Comparison of ENCODE assay signal across 25 mouse cellular contexts in genomic region chrX:11487876-11488275, GRCm38 (mm10).
DNase-seq lines count a peak whose midpoint lies in the region; ATAC-seq and TF ChIP-seq lines count a peak whose summit lies in the region.
"Had no signal": no experiment of that assay in that cellular context is flagged by ENCODE, and none has a peak within 500 bp of the region (broad histone marks: within the 10 kb centered on the region; RNA-seq: fewer than 3 reads in every experiment).

No protein-coding gene starts in this region.

- no peak for TF ChIP-seq POLR2A in lung, adult 2 months (IDR thresholded peaks at IDR 0.05; ENCODE audit: borderline replicate concordance, extremely low read depth, low read depth, low read length)
- no peak for TF ChIP-seq POLR2A in limb, embryonic 14.5 days (IDR thresholded peaks at IDR 0.05; ENCODE audit: borderline replicate concordance, extremely low read depth, insufficient read depth, insufficient read length)

- no peak overlapping the region for H3K9ac ChIP-seq in forebrain, embryonic 15.5 days (replicated peaks)
- no peak overlapping the region for H3K9ac ChIP-seq in forebrain, embryonic 11.5 days (ENCODE audit: low read length)
- H3K9ac ChIP-seq in lung, embryonic 14.5 days = no peak overlapping the region
- H3K9ac ChIP-seq in midbrain, embryonic 11.5 days (ENCODE audit: low read length) = no peak overlapping the region
- H3K9ac ChIP-seq in midbrain, embryonic 14.5 days (replicated peaks; ENCODE audit: low read length) = no peak overlapping the region
- H3K9ac ChIP-seq in limb, embryonic 14.5 days (ENCODE audit: low read depth, low read length, severe bottlenecking) = no peak overlapping the region
- H3K9ac ChIP-seq: heart, embryonic 15.5 days; hindbrain, embryonic 13.5 days had no signal

- H3K36me3 ChIP-seq in forebrain, embryonic 15.5 days = no peaks in the 10 kb centered on the region
- H3K36me3 ChIP-seq in forebrain, embryonic 11.5 days (ENCODE audit: control insufficient read depth, insufficient read depth, low read length) = no peaks in the 10 kb centered on the region
- H3K36me3 ChIP-seq in lung, embryonic 14.5 days (ENCODE audit: insufficient read depth) = no peaks in the 10 kb centered on the region
- no peaks in the 10 kb centered on the region for H3K36me3 ChIP-seq in midbrain, embryonic 11.5 days (ENCODE audit: control insufficient read depth, insufficient read depth, low read length)
- H3K36me3 ChIP-seq in midbrain, embryonic 14.5 days (ENCODE audit: control insufficient read depth, insufficient read depth, low read length) = no peaks in the 10 kb centered on the region
- H3K36me3 ChIP-seq in limb, embryonic 14.5 days (ENCODE audit: control insufficient read depth, insufficient read depth, low read length) = no peaks in the 10 kb centered on the region
- H3K36me3 ChIP-seq: forebrain, embryonic 10.5 days; heart, embryonic 10.5 days; heart, embryonic 15.5 days; hindbrain, embryonic 10.5 days; hindbrain, embryonic 13.5 days had no signal

- no peak for ATAC-seq in forebrain, embryonic 15.5 days (replicated peaks)
- ATAC-seq in forebrain, embryonic 11.5 days (replicated peaks; ENCODE audit: low FRiP score) = no peak
- peak; percentile 74; the same call in 1 of the 2 replicates for ATAC-seq in lung, embryonic 14.5 days (ENCODE audit: insufficient read depth)
- no peak for ATAC-seq in midbrain, embryonic 11.5 days (ENCODE audit: low FRiP score)
- ATAC-seq in midbrain, embryonic 14.5 days (ENCODE audit: low FRiP score, low TSS enrichment) = no peak
- ATAC-seq in limb, embryonic 14.5 days (ENCODE audit: low FRiP score, low read depth) = no peak
- ATAC-seq: activated CD4-positive, CD25-positive, alpha-beta regulatory T cell, adult 4 months; hindbrain, embryonic 16.5 days had no signal

- 56% methylated on average over 5 of the region's 5 CpGs for WGBS in forebrain, embryonic 15.5 days
- 84% methylated on average over 5 of the region's 5 CpGs for WGBS in forebrain, embryonic 11.5 days
- WGBS in lung, embryonic 14.5 days = 34% methylated on average over 5 of the region's 5 CpGs
- 71% methylated on average over 5 of the region's 5 CpGs for WGBS in lung, adult 2 months
- WGBS in midbrain, embryonic 11.5 days = 75% methylated on average over 5 of the region's 5 CpGs
- WGBS in midbrain, embryonic 14.5 days = 60% methylated on average over 5 of the region's 5 CpGs
- 50% methylated on average over 5 of the region's 5 CpGs for WGBS in limb, embryonic 14.5 days

- peaks cover 40% of the 10 kb centered on the region for H3K4me1 ChIP-seq in forebrain, embryonic 15.5 days
- H3K4me1 ChIP-seq in forebrain, embryonic 11.5 days (replicated peaks; ENCODE audit: control insufficient read depth, insufficient read depth, low read length) = peaks cover 2% of the 10 kb centered on the region; the same call in 1 of the 2 replicates
- H3K4me1 ChIP-seq in lung, embryonic 14.5 days (ENCODE audit: insufficient read depth) = 0 out of 2 replicates have a peak, but pooled peaks cover 3% of the 10 kb centered on the region
- H3K4me1 ChIP-seq in lung, adult 2 months (ENCODE audit: control insufficient read depth, insufficient read depth, low read length) = no peaks in the 10 kb centered on the region
- H3K4me1 ChIP-seq in midbrain, embryonic 11.5 days (ENCODE audit: control insufficient read depth, insufficient read depth, low read length) = peaks cover 33% of the 10 kb centered on the region
- peaks cover 20% of the 10 kb centered on the region for H3K4me1 ChIP-seq in midbrain, embryonic 14.5 days (ENCODE audit: control insufficient read depth, insufficient read depth, low read length)
- H3K4me1 ChIP-seq in limb, embryonic 14.5 days (ENCODE audit: control insufficient read depth, insufficient read depth, low read length) = peaks cover 30% of the 10 kb centered on the region
- H3K4me1 ChIP-seq: heart, embryonic 10.5 days had no signal

- no peaks in the 10 kb centered on the region for H3K9me3 ChIP-seq in forebrain, embryonic 15.5 days
- no peaks in the 10 kb centered on the region for H3K9me3 ChIP-seq in forebrain, embryonic 11.5 days (ENCODE audit: control insufficient read depth, low read length)
- no peaks in the 10 kb centered on the region for H3K9me3 ChIP-seq in lung, embryonic 14.5 days (ENCODE audit: low read depth, low read length)
- no peaks in the 10 kb centered on the region for H3K9me3 ChIP-seq in midbrain, embryonic 11.5 days (ENCODE audit: control insufficient read depth, low read length)
- no peaks in the 10 kb centered on the region for H3K9me3 ChIP-seq in midbrain, embryonic 14.5 days (ENCODE audit: control insufficient read depth, low read length)
- no peaks in the 10 kb centered on the region for H3K9me3 ChIP-seq in limb, embryonic 14.5 days (ENCODE audit: control insufficient read depth, low read length)
- H3K9me3 ChIP-seq: forebrain, embryonic 10.5 days; heart, embryonic 10.5 days; heart, embryonic 15.5 days; hindbrain, embryonic 10.5 days; hindbrain, embryonic 13.5 days had no signal

- no peak overlapping the region for H3K4me3 ChIP-seq in forebrain, embryonic 15.5 days
- H3K4me3 ChIP-seq in forebrain, embryonic 11.5 days (ENCODE audit: low read depth, low read length) = no peak overlapping the region
- H3K4me3 ChIP-seq in lung, embryonic 14.5 days (ENCODE audit: low read depth, low read length) = no peak overlapping the region
- no peak overlapping the region for H3K4me3 ChIP-seq in lung, adult 2 months (replicated peaks; ENCODE audit: extremely low read depth, low read depth, low read length)
- no peak overlapping the region for H3K4me3 ChIP-seq in midbrain, embryonic 11.5 days (ENCODE audit: low read depth, low read length)
- no peak overlapping the region for H3K4me3 ChIP-seq in midbrain, embryonic 14.5 days (replicated peaks; ENCODE audit: low read depth, low read length)
- H3K4me3 ChIP-seq in limb, embryonic 14.5 days (replicated peaks; ENCODE audit: low read length) = no peak overlapping the region
- H3K4me3 ChIP-seq: forebrain, embryonic 10.5 days; heart, adult 2 months; heart, embryonic 10.5 days; heart, embryonic 15.5 days; hindbrain, embryonic 10.5 days; hindbrain, embryonic 13.5 days had no signal

- no peak for TF ChIP-seq CTCF in lung, embryonic 14.5 days (IDR thresholded peaks at IDR 0.05; ENCODE audit: low read depth)
- no peak for TF ChIP-seq CTCF in lung, adult 2 months (IDR thresholded peaks at IDR 0.05; ENCODE audit: insufficient read depth, low read length)

- H3K27me3 ChIP-seq in forebrain, embryonic 15.5 days = no peaks in the 10 kb centered on the region
- no peaks in the 10 kb centered on the region; the same call in 1 of the 2 replicates for H3K27me3 ChIP-seq in forebrain, embryonic 11.5 days (ENCODE audit: control insufficient read depth, insufficient read depth, low read length)
- no peaks in the 10 kb centered on the region for H3K27me3 ChIP-seq in lung, embryonic 14.5 days (ENCODE audit: insufficient read depth, low read length)
- H3K27me3 ChIP-seq in midbrain, embryonic 11.5 days (ENCODE audit: control insufficient read depth, insufficient read depth, low read length) = 0 out of 2 replicates have a peak, but pooled peaks cover 3% of the 10 kb centered on the region
- H3K27me3 ChIP-seq in midbrain, embryonic 14.5 days (ENCODE audit: control insufficient read depth, insufficient read depth, low read length) = no peaks in the 10 kb centered on the region
- H3K27me3 ChIP-seq in limb, embryonic 14.5 days (ENCODE audit: control insufficient read depth, insufficient read depth, low read length) = no peaks in the 10 kb centered on the region

- DNase-seq in forebrain, embryonic 11.5 days (ENCODE audit: low spot score) = no peak
- DNase-seq in lung, embryonic 14.5 days = peak; percentile 57
- DNase-seq in lung, adult 2 months = no peak
- DNase-seq in midbrain, embryonic 11.5 days (ENCODE audit: low spot score, missing footprints) = peak; percentile 84
- DNase-seq in midbrain, embryonic 14.5 days = no peak
- no peak for DNase-seq in limb, embryonic 14.5 days (ENCODE audit: low spot score)
- DNase-seq in thymus, adult 18-20 months = no peak
- DNase-seq: adrenal gland, adult 8-10 months; adrenal gland, postnatal 25 days; cerebellum, adult 18-20 months; cerebellum, adult 9-10 months; cerebellum, postnatal 14 days; gastrocnemius, postnatal 10 days; gastrocnemius, postnatal 36 days; heart, adult 2 months; heart, postnatal 10 days; heart, postnatal 36 days had no signal

- no peak overlapping the region for H3K4me2 ChIP-seq in forebrain, embryonic 15.5 days (replicated peaks)
- no peak overlapping the region for H3K4me2 ChIP-seq in forebrain, embryonic 11.5 days (ENCODE audit: low read depth, low read length, severe bottlenecking)
- H3K4me2 ChIP-seq in lung, embryonic 14.5 days = no peak overlapping the region
- H3K4me2 ChIP-seq in midbrain, embryonic 11.5 days = no peak overlapping the region
- H3K4me2 ChIP-seq in midbrain, embryonic 14.5 days (ENCODE audit: low read length) = no peak overlapping the region
- H3K4me2 ChIP-seq in limb, embryonic 14.5 days (replicated peaks; ENCODE audit: low read depth, low read length, severe bottlenecking) = no peak overlapping the region
- H3K4me2 ChIP-seq: heart, embryonic 15.5 days; hindbrain, embryonic 13.5 days had no signal

- H3K27ac ChIP-seq in forebrain, embryonic 15.5 days (replicated peaks) = 0 out of 2 replicates have a peak overlapping the region, but pooled peaks have one; percentile 3
- no peak overlapping the region for H3K27ac ChIP-seq in forebrain, embryonic 11.5 days (ENCODE audit: low read depth, low read length)
- H3K27ac ChIP-seq in lung, embryonic 14.5 days (ENCODE audit: low read depth) = no peak overlapping the region
- H3K27ac ChIP-seq in midbrain, embryonic 11.5 days (ENCODE audit: low read depth, low read length) = no peak overlapping the region; the same call in 1 of the 2 replicates
- H3K27ac ChIP-seq in midbrain, embryonic 14.5 days (replicated peaks; ENCODE audit: low read depth, low read length) = no peak overlapping the region
- 0 out of 2 replicates have a peak overlapping the region, but pooled peaks have one; percentile 5 for H3K27ac ChIP-seq in limb, embryonic 14.5 days (replicated peaks; ENCODE audit: low read depth, low read length)
- H3K27ac ChIP-seq: heart, adult 2 months; heart, embryonic 10.5 days; heart, embryonic 15.5 days; hindbrain, embryonic 13.5 days had no signal

Comparison
In these comparisons a context has a peak if more than half of its experiments do, and no peak if none do; other contexts are left out.
1. H3K27ac ChIP-seq: peak in forebrain, embryonic 15.5 days (single experiment) and limb, embryonic 14.5 days (single experiment); none in forebrain, embryonic 11.5 days (single experiment), lung, embryonic 14.5 days (single experiment), midbrain, embryonic 11.5 days (single experiment) and midbrain, embryonic 14.5 days (single experiment).
2. DNase-seq: peak in lung, embryonic 14.5 days (single experiment) and midbrain, embryonic 11.5 days (single experiment); none in forebrain, embryonic 11.5 days (single experiment), lung, adult 2 months (single experiment), midbrain, embryonic 14.5 days (single experiment), limb, embryonic 14.5 days (single experiment) and thymus, adult 18-20 months (0 of 2).